Mouse (Mus musculus): Measurements from ENCODE around the gene Gm20388.

Gm20388 gene

GRCm38 (mm10) chr8:122850641-122851240 lies 2940.1 kb downstream of the Gm20388 start:
- peak in 1 of 2 experiments; percentile 23 for DNase-seq

DNA sequence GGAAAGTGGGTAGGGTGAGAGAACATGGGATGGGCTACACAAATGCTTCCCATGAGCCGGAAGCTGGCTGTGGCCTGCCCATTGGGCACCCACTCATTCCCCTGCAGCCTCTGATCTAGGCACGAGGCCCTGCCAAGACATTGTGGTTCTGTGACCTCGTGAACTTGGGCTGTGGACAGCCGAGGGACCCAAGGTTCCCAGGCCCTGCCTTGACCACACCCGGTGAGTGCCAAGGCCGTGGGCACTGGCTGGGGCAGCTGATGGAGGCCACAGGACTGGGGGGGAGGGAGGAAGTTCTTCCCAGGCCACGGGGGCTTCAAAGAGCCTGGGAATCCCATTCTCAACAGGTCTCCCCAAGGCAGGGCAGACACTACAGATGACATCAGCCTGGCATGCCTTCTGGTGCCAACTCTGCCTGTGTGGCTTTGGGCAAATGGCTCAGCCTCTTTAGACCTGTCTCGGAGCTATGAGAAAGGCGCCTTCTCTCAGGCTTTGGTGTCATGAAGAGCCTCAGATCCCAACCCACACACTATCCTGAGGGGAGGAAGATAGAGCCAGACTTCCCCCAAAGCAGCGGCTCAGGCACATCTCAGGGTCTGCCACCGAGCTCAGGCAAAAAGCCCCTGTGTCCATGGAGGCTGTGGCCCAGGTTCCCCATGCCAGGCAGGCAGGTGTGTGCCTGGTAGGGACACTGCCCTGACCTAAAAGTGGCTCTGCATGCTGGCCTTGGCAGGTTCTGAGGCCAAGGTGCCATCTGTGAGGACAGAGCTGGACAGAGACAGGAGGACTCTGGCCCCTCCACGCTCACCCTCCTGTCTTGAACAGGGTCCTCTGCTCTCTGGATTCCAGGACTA lies 2941.3 kb downstream of the Gm20388 start:
- DNase-seq = peak in 1 of 2 experiments; percentile 20

GRCm38 (mm10) chr8:122852546-122852905 lies 2941.9 kb downstream of the Gm20388 start:
- DNase-seq = no peak

DNA sequence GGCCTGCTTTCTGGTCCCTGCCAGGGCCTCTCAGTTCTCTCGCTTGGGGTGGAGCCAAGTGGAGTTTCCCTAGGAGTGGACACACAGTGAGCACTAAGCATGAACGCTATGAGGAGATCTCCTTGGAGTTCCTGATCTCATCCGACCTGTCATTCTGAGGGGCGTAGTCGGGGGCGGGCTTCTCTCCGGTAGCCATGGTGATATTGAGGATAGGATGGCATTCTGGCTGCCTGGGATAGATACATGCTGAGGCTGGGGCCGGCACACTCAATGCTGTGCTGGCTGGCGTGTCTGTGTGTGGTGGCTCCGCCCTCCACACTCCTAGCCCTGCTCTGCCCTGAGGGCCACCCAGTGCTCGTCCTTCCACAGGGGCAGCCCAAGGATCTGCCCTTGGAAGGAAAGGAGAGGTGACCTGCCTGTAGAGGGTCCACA lies 2942.7 kb downstream of the Gm20388 start:
- DNase-seq = peak in 1 of 2 experiments; percentile 21

GRCm38 (mm10) chr8:122854388-122854787 lies 2943.7 kb downstream of the Gm20388 start:
- DNase-seq = no peak

DNA sequence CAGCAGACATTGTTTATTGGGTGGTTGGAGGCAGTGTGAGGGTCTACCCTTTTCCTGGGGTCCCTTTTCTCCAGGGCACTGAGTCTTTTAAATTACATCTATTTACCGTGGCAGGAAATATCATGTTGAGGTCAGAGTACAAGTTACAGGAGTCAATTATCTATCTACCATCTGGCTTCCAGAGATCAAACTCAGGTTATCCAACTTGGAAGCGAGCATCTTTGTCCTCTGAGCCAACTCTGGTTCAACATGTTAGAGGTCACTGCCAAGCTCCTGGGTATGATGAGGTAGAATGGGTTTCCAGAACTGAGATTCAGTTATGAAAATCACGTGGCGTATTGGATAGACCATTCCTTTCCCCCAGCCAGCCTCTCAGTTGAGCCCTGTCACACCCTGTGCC lies 2944.5 kb downstream of the Gm20388 start:
- DNase-seq = no peak

GRCm38 (mm10) chr8:122856288-122856687 lies 2945.6 kb downstream of the Gm20388 start:
- DNase-seq = no peak

GRCm38 (mm10) chr8:122859843-122860242 lies 2949.2 kb downstream of the Gm20388 start:
- no peak for DNase-seq

DNA sequence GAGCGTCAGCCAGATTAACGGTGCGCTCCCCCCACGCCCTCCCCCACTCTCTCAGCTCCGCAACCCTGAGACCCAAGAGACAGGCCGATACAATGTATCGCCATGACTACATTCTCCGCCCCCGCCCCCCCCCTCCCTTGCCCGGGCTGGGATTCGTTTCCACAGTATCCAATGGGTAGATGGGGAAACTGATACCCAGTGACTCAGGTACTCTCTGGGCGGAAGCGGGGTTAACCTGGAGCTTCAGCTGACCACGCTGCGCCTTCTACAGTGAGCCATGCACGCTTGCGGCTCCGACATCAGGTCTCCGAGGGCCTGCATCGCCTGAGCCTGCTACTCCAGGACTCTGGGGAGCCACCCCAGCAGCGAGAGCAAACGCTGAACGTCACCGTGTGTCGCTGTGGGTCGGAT lies 2954.1 kb downstream of the Gm20388 start:
- no peak for DNase-seq

- DNase-seq = peak in 1 of 2 experiments; percentile 32
Observed at GRCm38 (mm10) chr8:122865441-122865840, 2954.8 kb downstream of the Gm20388 start.

GRCm38 (mm10) chr8:122866231-122866630 lies 2955.6 kb downstream of the Gm20388 start:
- peak in 1 of 2 experiments; percentile 21 for DNase-seq

- DNase-seq = no peak
Observed at GRCm38 (mm10) chr8:122867982-122868381, 2957.3 kb downstream of the Gm20388 start.

DNA sequence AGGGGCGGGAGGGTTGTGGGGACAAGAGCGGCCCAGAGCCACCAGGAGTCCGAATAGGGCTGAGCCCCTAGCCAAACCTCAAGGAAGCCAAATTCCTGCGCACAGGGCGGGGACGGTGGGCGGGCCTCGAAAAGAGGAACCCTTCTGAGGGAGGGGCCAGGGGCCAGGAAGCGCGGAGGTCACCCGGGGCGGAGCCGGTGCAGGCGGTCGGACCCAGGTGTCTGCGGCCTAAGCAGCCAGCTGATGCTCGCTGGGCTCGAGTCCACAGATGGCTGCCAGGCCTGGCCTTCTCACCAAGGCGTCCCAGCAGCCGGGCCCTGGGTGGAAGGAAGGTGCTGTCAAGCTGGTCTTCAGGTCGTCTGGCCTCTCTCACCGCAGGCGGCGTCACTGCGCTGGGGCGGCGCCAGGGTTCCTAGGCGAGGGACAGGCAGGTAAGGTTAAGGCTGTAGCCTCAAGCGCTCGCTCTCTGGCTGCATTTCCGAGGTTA lies 2959.8 kb downstream of the Gm20388 start:
- DNase-seq = peak; percentile 81

- no peak for DNase-seq
Observed at GRCm38 (mm10) chr8:122871663-122872062, 2961.0 kb downstream of the Gm20388 start.

DNA sequence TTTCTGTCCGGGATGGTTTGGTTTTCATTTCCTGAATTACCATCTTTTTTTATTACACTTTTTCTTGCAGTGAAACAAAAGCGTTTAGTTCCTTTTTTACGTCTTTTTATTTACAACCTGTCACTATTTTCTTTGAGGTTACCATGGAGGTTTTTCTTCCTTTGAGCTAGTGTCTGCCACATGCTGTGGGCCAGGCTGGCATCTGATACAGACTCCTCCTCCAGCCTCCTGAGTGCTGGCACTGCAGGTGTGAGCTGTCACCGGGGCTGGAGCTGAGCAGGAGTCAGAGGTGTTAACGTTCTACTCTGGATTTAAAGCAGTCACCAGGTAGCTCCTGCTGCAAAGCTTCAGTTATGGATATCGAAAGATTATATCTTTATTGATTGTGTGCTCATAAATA lies 2962.5 kb downstream of the Gm20388 start:
- no peak for DNase-seq

GRCm38 (mm10) chr8:122875186-122875585 lies 2964.5 kb downstream of the Gm20388 start:
- DNase-seq = no peak

- no peak for DNase-seq
Observed at GRCm38 (mm10) chr8:122878231-122878630, 2967.6 kb downstream of the Gm20388 start.

DNA sequence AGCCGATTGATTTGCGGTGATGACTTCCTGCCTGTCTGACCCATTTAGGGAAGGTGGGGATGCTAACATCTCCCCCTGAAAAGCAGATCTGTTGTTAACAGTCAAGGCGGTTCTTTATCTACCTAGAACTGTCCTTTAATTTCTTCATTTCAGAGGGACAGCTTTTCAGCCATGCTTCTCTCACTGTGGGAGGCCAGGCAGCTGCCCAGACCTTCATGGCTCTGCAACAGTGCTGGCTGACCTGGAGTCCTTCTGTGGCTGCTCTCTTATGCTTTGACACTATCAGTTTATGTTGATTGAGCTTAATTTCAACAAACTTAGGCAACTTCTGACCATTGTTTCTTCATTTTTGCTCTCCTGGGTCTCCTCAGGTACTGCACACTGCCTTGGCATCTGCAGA lies 2969.7 kb downstream of the Gm20388 start:
- DNase-seq = no peak

DNA sequence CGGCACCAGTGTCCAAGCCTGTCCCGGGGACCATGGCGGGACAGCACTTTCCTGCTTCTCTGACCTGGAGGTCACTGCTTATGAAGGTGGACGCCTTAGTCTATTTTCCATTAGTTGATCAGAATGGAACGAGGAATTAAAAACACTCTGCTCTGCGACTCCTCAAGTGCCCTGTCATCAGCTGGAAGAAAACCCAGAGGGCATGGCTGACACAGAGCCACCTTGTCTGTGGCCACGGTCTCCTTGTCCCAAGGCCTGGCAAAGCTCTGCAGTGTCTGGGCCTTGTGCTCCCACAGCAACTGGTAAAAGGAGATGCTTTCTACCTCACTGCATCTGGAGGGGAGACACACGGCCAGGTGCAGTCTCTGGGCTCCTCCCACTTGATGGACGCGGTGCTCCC lies 2973.0 kb downstream of the Gm20388 start:
- DNase-seq = no peak

- no peak for DNase-seq
Observed at GRCm38 (mm10) chr8:122891440-122891839, 2980.8 kb downstream of the Gm20388 start.

DNA sequence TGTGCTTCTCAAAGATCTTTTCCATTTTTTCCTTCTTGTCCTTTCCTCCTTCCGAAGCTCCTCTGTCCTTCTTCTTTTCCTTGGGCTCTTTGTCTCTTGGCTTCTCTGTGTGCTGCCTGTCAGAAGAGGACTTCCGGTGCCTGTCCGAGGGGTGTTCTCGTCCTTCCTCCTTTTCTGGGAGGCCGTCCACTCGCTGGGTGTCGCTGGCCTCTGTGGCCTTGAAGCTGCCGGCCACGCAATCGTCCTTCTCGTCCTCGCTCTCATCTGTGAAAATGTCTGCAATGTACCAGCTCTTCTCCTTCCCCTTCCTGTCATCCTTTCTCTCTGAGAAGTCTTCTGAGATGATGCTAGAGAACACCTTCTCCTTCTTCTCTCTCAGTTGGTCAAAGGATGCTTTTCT lies 2982.8 kb downstream of the Gm20388 start:
- no peak for DNase-seq

GRCm38 (mm10) chr8:122896317-122896716 lies 2985.7 kb downstream of the Gm20388 start:
- DNase-seq = no peak

DNA sequence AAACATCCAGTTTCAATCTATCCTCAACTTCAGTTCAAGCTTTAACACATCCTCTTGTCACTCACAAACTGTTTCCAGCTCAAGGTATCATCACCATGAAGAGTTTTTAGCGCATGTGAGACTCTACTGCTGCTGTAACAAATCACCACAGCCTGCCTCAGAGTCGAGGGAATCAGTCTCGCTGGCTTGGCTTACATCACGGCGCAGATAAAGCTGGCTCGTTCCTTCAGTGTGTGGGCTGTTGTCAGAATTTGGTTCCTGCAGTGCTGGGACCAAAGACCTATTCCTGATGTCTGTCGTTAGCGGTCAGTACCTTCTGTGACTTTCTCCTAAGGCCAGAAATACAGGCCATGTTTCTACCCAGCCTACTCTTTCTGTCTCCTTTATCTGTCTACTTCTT lies 2986.6 kb downstream of the Gm20388 start:
- DNase-seq = no peak

- DNase-seq = no peak
Observed at GRCm38 (mm10) chr8:122898018-122898417, 2987.4 kb downstream of the Gm20388 start.
